Mouse (Mus musculus) MEL (cell line): ENCODE data around the gene Zbtb22. TPM values are rescaled to one million over a fixed set of nuclear protein-coding genes. Genes with fewer than 3 reads are reported as not detected.

Experiments used
- DNase-seq: peaks from one replicate; pipeline ENCODE4 v3.0.0; 2011; ENCODE audit warnings: low read depth, low spot score
- H3K27ac ChIP-seq: 2 replicates; pipeline ENCODE4 v1.5.1; 2012; ENCODE audit warnings: low read depth, mild to moderate bottlenecking, control low read depth, low read length, moderate library complexity; ENCODE audit not compliant: control insufficient read depth
- H3K27me3 ChIP-seq, 2 experiments: fragments of 150-350 bp in 1 of 2; sonication (generic) in 1 of 2; 2 replicates each; pipeline ENCODE4 v1.6.1; 2012; ENCODE audit warnings: low read length in 2 of 2, mild to moderate bottlenecking in 2 of 2, improper control_type of control experiment in 1 of 2, moderate library complexity in 1 of 2; ENCODE audit not compliant: insufficient read depth in 2 of 2, control insufficient read depth in 1 of 2
- H3K36me3 ChIP-seq, 2 experiments: 2 replicates each; pipeline ENCODE4 v1.6.1; 2012 to 2014; ENCODE audit warnings: low read length in 2 of 2, improper control_type of control experiment in 1 of 2, inconsistent platforms in 1 of 2, mild to moderate bottlenecking in 1 of 2; ENCODE audit not compliant: insufficient read depth in 2 of 2, control insufficient read depth in 1 of 2
- H3K4me1 ChIP-seq, 2 experiments: fragments of 150-350 bp in 1 of 2; sonication (generic) in 1 of 2; 2 replicates each; pipeline ENCODE4 v1.6.1; 2012; ENCODE audit warnings: low read length in 2 of 2, improper control_type of control experiment in 1 of 2, mild to moderate bottlenecking in 1 of 2; ENCODE audit not compliant: insufficient read depth in 2 of 2, control insufficient read depth in 1 of 2
- H3K4me3 ChIP-seq, 2 experiments: fragments of 150-350 bp in 1 of 2; sonication (generic) in 1 of 2; 2 replicates each; pipeline ENCODE4 v1.5.1; 2012; ENCODE audit warnings: low read depth in 2 of 2, low read length in 2 of 2, mild to moderate bottlenecking in 2 of 2, moderate library complexity in 2 of 2, control low read depth in 1 of 2, improper control_type of control experiment in 1 of 2; ENCODE audit not compliant: control insufficient read depth in 1 of 2, insufficient read depth in 1 of 2
- H3K79me2 ChIP-seq: 2 replicates; pipeline ENCODE4 v1.6.1; 2012; ENCODE audit warnings: mild to moderate bottlenecking, low read length, moderate library complexity; ENCODE audit not compliant: control insufficient read depth, poor library complexity, insufficient read depth
- H3K9ac ChIP-seq: 2 replicates; pipeline ENCODE4 v1.6.1; 2012; ENCODE audit warnings: low read depth, mild to moderate bottlenecking, control low read depth, low read length, moderate library complexity; ENCODE audit not compliant: control insufficient read depth, poor library complexity, severe bottlenecking
- H3K9me3 ChIP-seq: fragments of 150-350 bp; sonication (generic); replicated peaks from 2 replicates; pipeline ENCODE4 v1.6.1; 2012; ENCODE audit warnings: mild to moderate bottlenecking, low read length, improper control_type of control experiment, moderate library complexity; ENCODE audit not compliant: insufficient read depth
- BHLHE40 ChIP-seq: IDR thresholded peaks from 2 replicates; pipeline ENCODE4 v1.6.1; 2012; ENCODE audit warnings: low read depth, mild to moderate bottlenecking, inconsistent platforms, low read length, improper control_type of control experiment, borderline replicate concordance
- CHD1 ChIP-seq: IDR thresholded peaks from 2 replicates; pipeline ENCODE4 v1.6.1; 2012; ENCODE audit warnings: low read depth, mild to moderate bottlenecking, inconsistent platforms, low read length, improper control_type of control experiment
- ETS1 ChIP-seq: IDR thresholded peaks from 2 replicates; pipeline ENCODE4 v1.6.1; 2012; ENCODE audit warnings: low read depth, mild to moderate bottlenecking, inconsistent platforms, low read length, improper control_type of control experiment, moderate library complexity
- HCFC1 ChIP-seq: IDR thresholded peaks from 2 replicates; pipeline ENCODE4 v1.6.1; 2012; ENCODE audit warnings: low read depth, mild to moderate bottlenecking, inconsistent platforms, low read length, improper control_type of control experiment, moderate library complexity
- MAFK ChIP-seq: IDR thresholded peaks from 2 replicates; pipeline ENCODE4 v1.6.1; 2011; ENCODE audit warnings: low read depth, mild to moderate bottlenecking, low read length, improper control_type of control experiment, borderline replicate concordance
- MXI1 ChIP-seq: IDR thresholded peaks from 2 replicates; pipeline ENCODE4 v1.6.1; 2011; ENCODE audit warnings: mild to moderate bottlenecking, low read depth, low read length, improper control_type of control experiment
- NELFE ChIP-seq: IDR thresholded peaks from 2 replicates; pipeline ENCODE4 v1.6.1; 2011; ENCODE audit warnings: low read depth, low read length, improper control_type of control experiment
- NRF1 ChIP-seq: IDR thresholded peaks from 2 replicates; pipeline ENCODE4 v1.6.1; 2014; ENCODE audit warnings: low read depth, mild to moderate bottlenecking, inconsistent platforms, low read length, improper control_type of control experiment, moderate library complexity; ENCODE audit not compliant: poor library complexity, insufficient read depth, severe bottlenecking
- POLR2AphosphoS2 ChIP-seq: IDR thresholded peaks from 2 replicates; pipeline ENCODE4 v1.6.1; 2011; ENCODE audit warnings: low read length, improper control_type of control experiment
- POLR2AphosphoS5 ChIP-seq: IDR thresholded peaks from 2 replicates; pipeline ENCODE4 v1.6.1; 2012; ENCODE audit warnings: low read depth, borderline replicate concordance, mild to moderate bottlenecking, inconsistent platforms, low read length, moderate library complexity, mixed read lengths
- SIN3A ChIP-seq: IDR thresholded peaks from 2 replicates; pipeline ENCODE4 v1.6.1; 2012; ENCODE audit warnings: low read length, improper control_type of control experiment, inconsistent platforms
- TBP ChIP-seq: IDR thresholded peaks from 2 replicates; pipeline ENCODE4 v1.8.0; 2011; ENCODE audit warnings: low read depth, low read length, improper control_type of control experiment
- USF1 ChIP-seq: IDR thresholded peaks from 2 replicates; pipeline ENCODE4 v1.6.1; 2014; ENCODE audit warnings: low read depth, mild to moderate bottlenecking, inconsistent platforms, low read length, improper control_type of control experiment, moderate library complexity
- ZNF384 ChIP-seq: IDR thresholded peaks from 2 replicates; pipeline ENCODE4 v1.6.1; 2012; ENCODE audit warnings: low read depth, mild to moderate bottlenecking, inconsistent platforms, low read length, improper control_type of control experiment
- polyA plus RNA-seq, 2 experiments: library from polyadenylated mRNA; stranded (reverse) in 1 of 2; unstranded in 1 of 2; fragments of >175 nt in 1 of 2; fragments of >200 nt in 1 of 2; gene quantifications; 2 replicates each; pipeline versions ENCODE4 v1.2.1 to v1.2.4; 2012; ENCODE audit warnings: low replicate concordance in 2 of 2, low read depth in 1 of 2; ENCODE audit not compliant: insufficient read length in 2 of 2, insufficient read depth in 1 of 2, missing spikeins in 1 of 2
- total RNA-seq: library from RNA; depleted of rRNA; stranded (reverse); fragments of 300-350 nt; gene quantifications from 2 replicates; pipeline ENCODE4 v1.2.3, GENCODE M21; 2012

The Zbtb22 gene
- total and polyA plus RNA-seq, 3 experiments = 18.6 to 30.0 TPM; not detected in 1

GRCm38 (mm10) chr17:33953961-33954565 lies 38.4 kb downstream of the Zbtb22 start:
- TF ChIP-seq MAFK (no peak), BHLHE40 (no peak), HCFC1 (no peak), NELFE (no peak), TBP (no peak), POLR2AphosphoS2 (no peak), ZNF384 (no peak), USF1 (no peak), ETS1 (no peak), NRF1 (no peak)
- peak overlapping the region; percentile 85 for H3K27ac ChIP-seq
- no peaks in the 10 kb centered on the region for H3K27me3 ChIP-seq
- H3K79me2 ChIP-seq = peaks cover 40% of the 10 kb centered on the region
- peak overlapping the region; percentile 82 to 87 for H3K4me3 ChIP-seq
- H3K4me1 ChIP-seq = peaks cover 0 to 13% of the 10 kb centered on the region in 2 experiments; a peak in 2 of 4 replicates
- peak overlapping the region; percentile 99 for H3K9ac ChIP-seq
- DNase-seq = no peak
- peaks cover 10 to 18% of the 10 kb centered on the region in 2 experiments for H3K36me3 ChIP-seq
- H3K9me3 ChIP-seq = no peaks in the 10 kb centered on the region

GRCm38 (mm10) chr17:33954646-33955554 lies 39.2 kb downstream of the Zbtb22 start:
- TF ChIP-seq POLR2AphosphoS5 (0 out of 2 replicates have a peak, but pooled peaks have one; percentile 27), POLR2AphosphoS2 (0 out of 2 replicates have a peak, but pooled peaks have one; percentile 48), SIN3A (peak; percentile 26; the same call in 1 of the 2 replicates), CHD1 (peak; percentile 88; the same call in 1 of the 2 replicates), MXI1 (peak; percentile 29; the same call in 1 of the 2 replicates), USF1 (no peak)
- TF ChIP-seq, all 39 proteins: peak for 5
- Histone ChIP-seq H3K36me3 (peaks cover 10 to 18% of the 10 kb centered on the region in 2 experiments), H3K4me1 (peaks cover 0 to 13% of the 10 kb centered on the region in 2 experiments; a peak in 2 of 4 replicates)

More at GRCm38 (mm10) chr17:33954646-33955554, 39.2 kb downstream of the Zbtb22 start:
- H3K9me3 ChIP-seq = no peaks in the 10 kb centered on the region
- peak overlapping the region; percentile 82 to 87 for H3K4me3 ChIP-seq
- no peak for DNase-seq
- H3K79me2 ChIP-seq = peaks cover 40% of the 10 kb centered on the region
- peak overlapping the region; percentile 85 for H3K27ac ChIP-seq
- no peaks in the 10 kb centered on the region for H3K27me3 ChIP-seq
- H3K9ac ChIP-seq = peak overlapping the region; percentile 99
